Mouse (Mus musculus) limb, embryonic 14.5 days (tissue): ENCODE data around the gene Myt1l. TPM values are rescaled to one million over a fixed set of nuclear protein-coding genes. Genes with fewer than 3 reads are reported as not detected.
A peak's percentile ranks its signal among the peaks of the same experiment; 100 is the strongest.

ENCODE experiments used
- ATAC-seq: fragments of 200-750 bp; cut with Nextera tagmentation; 2 replicates; pipeline ENCODE4 v1.8.0; 2017; ENCODE audit warnings: low read depth, moderate number of reproducible peaks, moderate TSS enrichment; ENCODE audit not compliant: low FRiP score
- DNase-seq: peaks from one replicate; pipeline ENCODE4 v3.0.0-alpha.2; 2015; ENCODE audit warnings: low spot score
- H3K27ac ChIP-seq: fragments of 300-500 bp; sonication (generic); replicated peaks from 2 replicates; pipeline ENCODE4 v1.5.1; 2014; ENCODE audit warnings: low read depth, mild to moderate bottlenecking, low read length, moderate library complexity, mixed read lengths
- H3K27me3 ChIP-seq: fragments of 300-500 bp; sonication (generic); 2 replicates; pipeline ENCODE4 v1.6.1; 2014; ENCODE audit warnings: low read length, mixed read lengths; ENCODE audit not compliant: control insufficient read depth, insufficient read depth
- H3K36me3 ChIP-seq: fragments of 300-500 bp; sonication (generic); 2 replicates; pipeline ENCODE4 v1.6.1; 2014; ENCODE audit warnings: mild to moderate bottlenecking, low read length, moderate library complexity, mixed read lengths; ENCODE audit not compliant: control insufficient read depth, insufficient read depth
- H3K4me1 ChIP-seq: fragments of 300-500 bp; sonication (generic); 2 replicates; pipeline ENCODE4 v1.6.1; 2014; ENCODE audit warnings: antibody characterized with exemption, low read length, mixed read lengths; ENCODE audit not compliant: control insufficient read depth, insufficient read depth
- H3K4me2 ChIP-seq: fragments of 300-500 bp; sonication (generic); replicated peaks from 2 replicates; pipeline ENCODE4 v1.6.1; 2014; ENCODE audit warnings: low read depth, mild to moderate bottlenecking, low read length, moderate library complexity; ENCODE audit not compliant: severe bottlenecking
- H3K4me3 ChIP-seq: fragments of 300-500 bp; sonication (generic); replicated peaks from 2 replicates; pipeline ENCODE4 v1.5.1; 2014; ENCODE audit warnings: low read length
- H3K9ac ChIP-seq: fragments of 300-500 bp; sonication (generic); 2 replicates; pipeline ENCODE4 v1.6.1; 2014; ENCODE audit warnings: mild to moderate bottlenecking, low read depth, low read length, moderate library complexity; ENCODE audit not compliant: severe bottlenecking
- H3K9me3 ChIP-seq: fragments of 300-500 bp; sonication (generic); 2 replicates; pipeline ENCODE4 v1.6.1; 2016; ENCODE audit warnings: low read length; ENCODE audit not compliant: control insufficient read depth
- POLR2A ChIP-seq: fragments of 200-500 bp; IDR thresholded peaks from 2 replicates; pipeline ENCODE4 v1.8.0; 2012; ENCODE audit warnings: inconsistent platforms, mild to moderate bottlenecking, moderate library complexity, borderline replicate concordance; ENCODE audit not compliant: insufficient read depth, insufficient read length; ENCODE audit errors: extremely low read depth
- WGBS: fragments of 180-500 bp; shearing (Covaris S2); extraction: QIAGEN DNeasy Blood & Tissue Kit; methylation state at CpG from one replicate; pipeline ENCODE4 v1.1.7; 2014; 5-methylcytosine and 5-hydroxymethylcytosine counted together
- polyA plus RNA-seq, 2 experiments: library from polyadenylated mRNA; depleted of rRNA in 1 of 2; stranded (reverse) in 1 of 2; unstranded in 1 of 2; fragments of >200 nt; fragmentation: Nextera tagmentation in 1 of 2; extraction: Ambion mirVana in 1 of 2; gene quantifications; 2 replicates each; pipeline versions ENCODE4 v1.2.1 to v1.2.3; 2012 to 2014

Gene Myt1l
- polyA plus RNA-seq, 2 experiments: 0.18 TPM; not detected in 1

- no peak for TF ChIP-seq POLR2A
- ATAC-seq (no peak), DNase-seq (no peak)
- no peak overlapping the region for H3K4me2 ChIP-seq
- 83% methylated on average over 11 of the region's 11 CpGs for WGBS
- H3K27me3 ChIP-seq: no peaks in the 10 kb centered on the region
- no peak overlapping the region for H3K27ac ChIP-seq
- H3K9ac ChIP-seq: no peak overlapping the region
- no peaks in the 10 kb centered on the region for H3K9me3 ChIP-seq
- H3K36me3 ChIP-seq: no peaks in the 10 kb centered on the region
- no peak overlapping the region for H3K4me3 ChIP-seq
- H3K4me1 ChIP-seq: no peaks in the 10 kb centered on the region
These were observed 393.3 kb downstream of the Myt1l start for GRCm38 (mm10) chr12:29921481-29921880.

- Histone ChIP-seq H3K4me1 (no peaks in the 10 kb centered on the region), H3K9ac (no peak overlapping the region), H3K27me3 (no peaks in the 10 kb centered on the region), H3K27ac (no peak overlapping the region), H3K36me3 (no peaks in the 10 kb centered on the region), H3K9me3 (no peaks in the 10 kb centered on the region), H3K4me2 (no peak overlapping the region), H3K4me3 (no peak overlapping the region)
- no peak for TF ChIP-seq POLR2A
- peak; percentile 75 for DNase-seq
- no peak for ATAC-seq
- WGBS: 31% methylated on average over 3 of the region's 3 CpGs
These were observed 398.7 kb downstream of the Myt1l start for GRCm38 (mm10) chr12:29926896-29927295.

DNA sequence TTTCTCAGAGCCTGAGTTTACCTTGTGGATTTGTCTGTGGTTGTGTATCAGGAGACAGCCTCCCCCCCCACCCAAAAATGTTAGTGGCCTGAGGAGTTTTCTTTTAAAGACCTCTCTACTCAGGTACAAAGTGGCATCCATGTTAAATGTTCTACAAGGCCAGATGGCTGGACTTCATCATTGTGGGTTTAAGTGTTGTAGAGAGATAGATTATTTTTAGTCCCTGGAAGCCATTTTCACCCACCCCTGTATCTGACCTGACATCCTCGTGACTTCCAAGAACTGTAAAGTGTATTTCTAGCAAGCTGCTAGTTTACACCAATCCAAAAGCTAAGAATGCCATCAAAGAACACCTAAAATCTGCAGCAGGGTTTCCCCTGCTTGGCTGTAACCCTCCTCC lies 402.4 kb downstream of the Myt1l start:
- Histone ChIP-seq H3K27me3 (no peaks in the 10 kb centered on the region), H3K36me3 (no peaks in the 10 kb centered on the region), H3K9ac (no peak overlapping the region), H3K27ac (no peak overlapping the region), H3K9me3 (no peaks in the 10 kb centered on the region), H3K4me1 (no peaks in the 10 kb centered on the region), H3K4me3 (no peak overlapping the region), H3K4me2 (no peak overlapping the region)
- TF ChIP-seq POLR2A: no peak
- 70% methylated on average over 1 of the region's 1 CpGs for WGBS
- DNase-seq: no peak
- ATAC-seq: no peak

- DNase-seq (no peak), ATAC-seq (no peak)
- 0 out of 2 replicates have a peak, but pooled peaks cover 4% of the 10 kb centered on the region for H3K4me1 ChIP-seq
- no peak for TF ChIP-seq POLR2A
- no peaks in the 10 kb centered on the region for H3K36me3 ChIP-seq
- no peaks in the 10 kb centered on the region for H3K9me3 ChIP-seq
- no peak overlapping the region for H3K4me3 ChIP-seq
- H3K4me2 ChIP-seq: no peak overlapping the region
- H3K27ac ChIP-seq: no peak overlapping the region
- WGBS: 93% methylated on average over 1 of the region's 1 CpGs
- H3K9ac ChIP-seq: no peak overlapping the region
- H3K27me3 ChIP-seq: no peaks in the 10 kb centered on the region
These were observed 404.8 kb downstream of the Myt1l start for GRCm38 (mm10) chr12:29932951-29933350.

DNA sequence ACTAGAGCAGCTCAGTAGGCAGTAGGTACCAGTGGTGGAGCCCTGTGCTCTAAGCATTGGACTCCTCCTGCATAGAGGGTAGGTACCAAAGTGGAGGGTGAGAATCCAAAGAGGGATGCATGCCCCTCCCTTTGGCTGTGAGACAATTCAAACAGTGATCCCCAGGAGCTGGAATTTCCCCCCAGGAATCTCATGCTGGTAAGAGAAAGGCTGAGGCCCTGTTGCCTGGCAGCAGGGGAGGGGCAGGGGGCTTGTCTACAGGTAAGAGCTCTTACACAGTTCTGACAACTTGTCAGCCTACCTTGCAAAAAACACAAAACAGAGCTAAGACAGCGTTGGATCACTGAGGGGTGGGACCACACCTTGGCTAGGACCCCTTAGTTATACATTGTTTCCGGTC lies 405.3 kb downstream of the Myt1l start:
- Histone ChIP-seq H3K9ac (no peak overlapping the region), H3K9me3 (no peaks in the 10 kb centered on the region), H3K36me3 (no peaks in the 10 kb centered on the region), H3K4me1 (0 out of 2 replicates have a peak, but pooled peaks cover 4% of the 10 kb centered on the region), H3K27ac (no peak overlapping the region), H3K4me2 (no peak overlapping the region), H3K27me3 (no peaks in the 10 kb centered on the region), H3K4me3 (no peak overlapping the region)
- ATAC-seq: no peak
- TF ChIP-seq POLR2A: no peak
- DNase-seq: no peak
- 65% methylated on average over 2 of the region's 2 CpGs for WGBS

DNA sequence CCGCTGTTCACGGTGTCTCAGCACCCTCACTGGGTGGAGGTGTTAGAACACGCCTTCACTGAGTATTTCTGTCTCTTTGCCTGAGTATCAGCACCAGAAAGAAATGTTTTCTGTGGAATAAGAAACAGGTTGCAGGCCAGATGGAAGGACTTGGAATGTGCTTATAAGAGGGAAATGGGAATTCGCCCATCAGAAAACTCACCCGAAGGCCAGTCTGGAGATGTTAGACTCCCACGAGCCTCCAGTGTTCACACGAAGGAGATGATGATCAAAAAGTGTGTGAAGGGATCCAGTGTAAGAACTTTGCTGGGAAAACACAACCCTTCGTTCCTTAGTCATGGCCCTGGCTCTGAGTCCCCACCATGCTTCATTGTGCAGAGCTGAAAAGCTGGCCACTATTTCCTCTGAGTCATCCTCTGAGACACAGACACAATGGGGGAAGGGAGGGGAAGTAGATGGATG lies 406.0 kb downstream of the Myt1l start:
- no peaks in the 10 kb centered on the region for H3K36me3 ChIP-seq
- no peak overlapping the region for H3K4me2 ChIP-seq
- no peaks in the 10 kb centered on the region for H3K27me3 ChIP-seq
- no peak overlapping the region for H3K27ac ChIP-seq
- H3K4me1 ChIP-seq: peaks cover 4% of the 10 kb centered on the region; the same call in 1 of the 2 replicates
- DNase-seq (no peak), ATAC-seq (no peak)
- H3K9me3 ChIP-seq: no peaks in the 10 kb centered on the region
- TF ChIP-seq POLR2A: no peak
- no peak overlapping the region for H3K4me3 ChIP-seq
- WGBS: 59% methylated on average over 8 of the region's 8 CpGs
- no peak overlapping the region for H3K9ac ChIP-seq
